Mouse (Mus musculus): ENCODE measurements around the gene Recql5. TPM values are rescaled to one million over a fixed set of nuclear protein-coding genes. Genes with fewer than 3 reads are reported as not detected.

The Recql5 gene
- total RNA-seq, 2 experiments from 2014 or later = 4.9 to 6.8 TPM

DNA sequence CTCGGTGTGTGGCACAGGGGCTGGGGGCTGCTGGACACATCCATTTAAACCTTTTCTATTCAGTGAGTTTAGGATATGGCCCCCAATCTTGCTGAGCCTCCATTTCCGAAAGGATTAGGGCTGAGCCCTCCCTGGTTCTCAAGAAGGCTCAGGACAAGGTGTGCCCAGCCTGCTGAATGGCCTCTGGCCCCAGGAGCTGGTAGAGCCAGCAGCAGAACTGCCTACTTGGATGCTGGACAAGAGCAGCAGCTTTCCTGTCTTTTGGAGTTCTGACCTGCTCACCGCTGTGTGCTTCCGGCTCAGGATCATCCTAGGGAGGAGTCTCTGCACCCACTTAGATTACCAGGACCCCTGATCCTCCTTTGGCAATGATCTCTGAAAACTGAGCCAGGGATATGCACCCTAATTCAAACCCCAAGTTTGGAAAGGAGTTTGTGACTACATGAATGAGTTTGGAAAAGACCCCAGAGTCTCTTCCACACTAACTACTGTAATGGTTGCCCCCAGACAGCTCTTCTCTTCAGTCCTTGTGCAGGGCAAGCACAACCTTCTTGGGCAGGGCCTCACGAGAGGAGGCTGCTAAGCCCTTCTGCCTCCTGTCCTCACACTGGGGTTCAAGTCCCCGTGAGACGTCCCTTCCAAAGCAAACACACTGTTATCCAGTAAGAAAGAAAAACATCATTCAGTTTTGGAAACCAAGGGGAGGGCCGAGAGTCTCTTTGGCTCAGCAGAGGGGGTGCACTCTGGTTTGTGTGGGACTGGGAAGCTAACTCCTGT, 32.5 kb downstream of the Recql5 start:
- DNase-seq = no peak

DNA sequence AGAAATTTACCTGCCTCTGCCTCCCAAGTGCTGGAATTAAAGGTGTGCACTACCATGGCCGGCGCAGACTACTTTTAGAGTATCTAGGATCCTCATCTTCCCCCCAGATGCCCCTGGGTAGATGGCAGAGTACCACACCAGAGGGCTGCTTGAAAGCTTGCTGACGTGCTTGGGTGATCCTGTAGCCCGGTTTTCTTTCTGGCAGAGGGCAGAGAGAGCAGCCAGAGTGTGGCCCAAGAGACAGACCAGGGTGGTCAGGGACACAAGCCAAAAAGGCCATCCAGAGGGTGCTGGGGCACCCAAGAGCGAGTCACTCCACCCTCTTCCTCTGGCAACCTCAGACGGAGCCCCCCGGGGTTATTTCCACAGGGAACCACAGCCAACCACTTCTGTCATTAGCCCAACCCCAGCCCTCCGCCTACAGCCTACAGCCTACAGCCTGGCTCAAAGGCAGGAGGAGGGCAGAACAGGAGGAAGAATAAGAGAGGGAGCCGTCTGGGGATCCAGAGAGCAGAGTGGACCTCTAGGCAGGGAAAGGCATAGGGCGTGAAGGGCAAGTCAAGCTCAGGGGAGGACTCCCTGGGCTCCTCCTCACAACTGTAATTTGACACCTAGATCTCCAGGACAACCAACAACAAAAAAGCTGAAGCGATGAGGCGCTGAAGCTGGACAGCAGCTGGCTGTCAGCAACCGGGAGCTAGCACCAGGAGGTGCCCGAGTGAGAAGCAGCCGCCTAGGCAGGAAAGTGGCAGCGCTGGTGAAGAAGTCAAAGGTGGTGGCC, 33.6 kb downstream of the Recql5 start, which contains the start of gene Smim5:
Gene Smim5, plus strand, starts transcription at position 481 of the 781 bp plus-strand sequence.
- peak; percentile 70 for DNase-seq

DNA sequence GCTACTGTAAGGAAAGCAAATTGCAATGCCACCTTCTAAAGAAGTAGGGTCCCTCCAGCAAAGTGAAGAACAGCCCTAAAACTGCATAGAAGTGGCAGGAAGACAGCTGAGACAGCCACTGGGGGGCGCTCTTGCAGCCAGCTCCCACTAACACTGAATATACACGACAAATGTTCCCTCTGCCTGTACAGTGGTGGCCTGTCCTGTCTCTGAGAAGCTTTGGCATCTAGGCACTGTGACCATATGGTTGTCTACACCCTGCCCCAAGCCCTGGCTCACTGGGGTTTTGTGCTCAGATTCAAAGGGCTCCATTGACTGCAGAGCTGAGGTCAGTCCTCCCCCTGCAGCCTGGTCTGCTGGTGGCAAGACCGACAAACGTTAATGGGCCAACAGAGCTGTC, 34.4 kb downstream of the Recql5 start:
- peak; percentile 22 for DNase-seq

DNA sequence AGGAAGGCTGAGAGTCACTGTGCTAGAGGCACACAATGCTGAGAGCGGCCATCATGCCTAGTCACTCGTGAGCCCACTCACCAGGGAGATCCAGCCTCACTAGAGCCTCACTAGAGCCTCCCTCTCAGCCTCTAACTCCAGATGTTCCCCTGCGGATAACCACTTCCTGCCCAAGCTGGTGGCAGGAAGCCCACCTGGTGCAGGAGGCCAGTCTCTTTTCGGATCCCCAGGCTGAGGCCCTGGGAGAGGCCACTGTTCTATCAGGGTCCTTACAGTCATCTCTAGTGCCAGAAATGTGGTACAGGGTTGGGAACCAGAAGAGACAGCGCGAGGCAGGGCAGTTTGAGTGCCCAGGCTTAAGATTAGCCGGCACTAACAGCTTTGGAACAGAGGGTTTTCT, 34.8 kb downstream of the Recql5 start:
- no peak for DNase-seq

DNA sequence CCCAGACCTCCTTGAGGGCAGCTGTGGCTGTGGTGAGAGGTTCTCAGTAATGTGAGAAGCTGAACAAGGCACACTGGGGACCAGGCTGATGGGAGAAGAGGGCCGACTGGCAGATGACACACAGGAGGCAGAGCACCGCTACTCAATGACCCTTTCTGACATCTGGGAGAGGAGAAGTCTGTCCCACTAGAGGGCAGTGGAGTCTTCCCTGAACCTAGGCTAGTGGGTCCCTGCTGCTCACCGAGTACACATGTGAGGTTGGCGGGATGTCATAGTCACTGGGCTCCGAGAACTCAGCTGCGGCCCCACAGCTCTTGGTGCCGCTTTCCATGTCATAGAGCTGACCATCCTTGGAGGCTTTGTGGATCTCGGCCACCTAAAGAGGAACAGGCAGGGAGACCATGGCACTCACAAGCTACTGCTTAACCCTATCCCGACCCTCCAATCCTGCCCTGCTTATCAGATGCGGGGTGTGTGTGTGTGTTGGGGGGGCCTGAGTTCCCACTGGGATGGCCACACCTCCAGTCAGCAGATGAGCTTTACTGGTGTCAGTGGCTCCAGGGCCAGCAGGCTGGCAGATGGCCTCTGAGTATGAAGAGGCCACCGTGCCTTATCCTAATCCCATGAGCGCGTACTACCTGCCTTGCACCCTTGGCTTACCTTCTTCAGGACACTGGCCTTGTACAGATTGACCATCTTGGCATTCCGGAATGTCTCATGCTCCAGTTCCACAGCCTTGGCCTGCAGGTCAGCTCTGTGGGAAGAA, 38.3 kb downstream of the Recql5 start:
- DNase-seq = no peak

DNA sequence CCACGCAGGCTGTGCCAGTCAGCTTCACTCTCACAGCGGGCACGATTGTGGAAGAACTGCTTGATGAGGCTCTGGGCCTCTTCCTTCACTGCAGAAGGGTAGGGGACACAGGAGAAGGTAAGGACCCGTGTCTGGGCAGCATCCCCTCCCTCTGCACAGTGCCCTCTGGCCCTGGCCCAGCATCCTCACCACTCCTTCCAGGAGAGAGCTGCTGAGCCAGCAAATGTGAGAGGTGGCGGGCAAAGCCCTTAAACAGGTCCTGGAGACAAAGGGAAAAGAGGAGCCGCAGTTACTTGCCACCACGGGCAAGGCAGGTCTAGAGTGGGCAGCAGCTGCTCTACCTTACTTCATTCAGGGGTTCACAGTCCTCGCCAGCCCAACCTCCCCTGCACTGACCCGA, 40.2 kb downstream of the Recql5 start:
- no peak for DNase-seq

DNA sequence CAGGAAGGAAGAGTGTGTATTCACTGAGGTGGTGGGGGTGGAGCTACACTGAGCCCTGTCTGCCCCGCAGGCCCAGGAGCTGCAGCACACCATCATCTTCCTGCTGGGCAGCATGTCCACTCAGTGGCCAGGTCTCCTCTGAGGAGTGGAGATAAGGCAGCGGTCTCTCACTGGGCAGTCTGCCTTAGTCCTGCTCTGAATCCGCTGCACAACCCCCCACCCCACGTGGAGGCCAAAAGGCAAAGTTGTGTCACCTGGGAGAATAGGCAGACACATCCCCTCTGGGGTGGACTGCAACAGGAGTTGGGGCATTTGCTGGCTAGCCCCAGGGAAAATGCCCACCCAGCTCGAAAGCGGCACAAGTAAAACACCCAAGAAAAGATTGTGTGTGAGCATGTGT, 41.1 kb downstream of the Recql5 start:
- no peak for DNase-seq

DNA sequence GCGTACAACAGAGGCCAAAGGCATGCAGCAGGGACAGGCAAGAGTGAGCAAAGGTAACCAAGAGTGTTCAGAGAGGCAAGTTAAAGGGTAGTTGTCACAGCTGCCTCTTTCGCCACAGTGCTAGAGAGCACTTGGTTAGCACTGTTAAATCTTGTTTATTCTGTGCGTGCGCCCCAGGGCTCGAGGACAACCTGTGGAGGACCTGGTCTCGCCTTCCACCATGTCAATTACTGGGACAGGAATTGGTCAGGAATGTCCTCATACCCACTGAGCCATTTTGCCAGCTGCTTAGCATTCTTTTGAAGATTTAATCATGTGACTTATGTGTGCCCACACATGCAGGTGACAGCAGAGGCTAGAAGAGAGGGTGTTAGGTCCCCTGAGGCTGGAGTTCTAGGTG, 44.1 kb downstream of the Recql5 start:
- no peak for DNase-seq

DNA sequence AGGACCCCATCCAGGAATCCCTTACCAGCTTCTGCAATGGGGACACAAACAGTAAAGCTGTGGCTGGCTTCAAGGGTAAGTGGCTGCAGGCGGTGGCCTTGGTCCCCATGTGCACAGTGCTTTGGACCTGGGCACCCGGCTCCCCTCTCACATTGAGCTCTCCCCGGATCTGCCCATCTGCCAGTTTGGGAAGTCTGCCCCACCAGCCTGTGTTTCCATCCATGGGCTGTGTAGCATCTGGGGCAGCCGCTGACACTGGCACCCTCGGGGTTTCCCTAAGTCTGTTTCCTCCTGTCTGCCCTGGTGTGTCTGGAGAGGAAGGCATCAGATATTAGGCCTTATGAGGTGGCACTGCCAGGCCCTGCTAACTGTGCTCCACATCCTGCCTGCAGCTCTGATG, 45.3 kb downstream of the Recql5 start:
- no peak for DNase-seq

DNA sequence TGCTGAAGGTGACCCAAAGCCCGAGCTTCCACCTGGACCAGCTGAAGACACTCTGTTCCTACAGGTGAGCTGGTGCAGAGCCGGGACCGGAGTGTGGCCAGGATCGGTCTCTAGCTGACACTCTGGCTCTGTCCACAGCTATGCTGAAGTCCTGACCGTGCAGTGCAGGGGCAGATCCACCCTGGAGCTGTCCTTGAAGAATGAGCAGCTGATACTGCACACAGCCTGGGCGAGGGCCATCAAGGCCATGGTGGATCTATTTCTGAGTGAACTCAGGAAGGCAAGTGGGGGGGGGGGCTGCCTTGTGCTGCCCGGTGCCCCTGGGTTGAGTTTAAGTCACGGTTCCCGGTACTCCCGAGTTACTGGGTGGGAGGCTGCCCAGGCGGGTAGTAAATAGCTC, 46.8 kb downstream of the Recql5 start:
- no peak for DNase-seq

DNA sequence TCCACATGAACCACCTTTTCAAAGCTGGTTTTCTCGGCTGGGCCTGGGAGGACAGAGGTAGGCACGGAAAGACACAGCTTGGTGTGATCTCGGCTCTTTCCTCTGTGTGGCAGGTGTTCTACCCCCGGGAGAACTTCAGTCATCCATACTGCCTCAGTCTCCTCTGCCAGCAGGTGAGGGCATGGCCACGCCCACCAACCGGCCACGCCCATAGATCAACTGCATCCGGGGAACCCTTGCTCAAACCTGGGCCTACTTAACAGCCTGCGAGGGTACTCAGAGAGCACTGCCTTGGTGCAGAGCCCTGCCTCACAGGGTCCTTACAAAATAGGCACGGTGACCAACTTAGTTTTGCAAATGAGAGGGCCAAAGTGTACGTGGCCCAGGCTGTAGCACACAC, 48.0 kb downstream of the Recql5 start:
- DNase-seq = no peak

DNA sequence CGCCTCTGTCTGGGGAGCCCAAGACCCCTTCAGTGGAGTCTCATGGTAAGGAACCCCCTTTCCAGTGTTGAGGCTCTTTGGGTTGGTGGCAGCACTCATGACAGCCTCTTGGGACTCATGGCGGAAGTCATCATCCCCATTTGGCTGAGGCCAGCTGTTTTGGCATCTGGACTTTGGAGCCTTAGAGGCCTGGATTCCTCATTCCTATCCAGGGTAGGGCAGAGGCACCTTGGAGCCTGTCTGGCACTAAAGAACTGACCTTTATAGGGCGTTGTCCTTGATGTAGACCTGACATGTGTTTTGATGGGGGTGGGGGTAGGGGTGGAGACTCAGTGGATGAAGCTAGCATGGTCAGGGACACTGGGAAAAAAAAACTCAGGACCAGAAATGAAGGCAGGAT, 48.9 kb downstream of the Recql5 start:
- DNase-seq = no peak

DNA sequence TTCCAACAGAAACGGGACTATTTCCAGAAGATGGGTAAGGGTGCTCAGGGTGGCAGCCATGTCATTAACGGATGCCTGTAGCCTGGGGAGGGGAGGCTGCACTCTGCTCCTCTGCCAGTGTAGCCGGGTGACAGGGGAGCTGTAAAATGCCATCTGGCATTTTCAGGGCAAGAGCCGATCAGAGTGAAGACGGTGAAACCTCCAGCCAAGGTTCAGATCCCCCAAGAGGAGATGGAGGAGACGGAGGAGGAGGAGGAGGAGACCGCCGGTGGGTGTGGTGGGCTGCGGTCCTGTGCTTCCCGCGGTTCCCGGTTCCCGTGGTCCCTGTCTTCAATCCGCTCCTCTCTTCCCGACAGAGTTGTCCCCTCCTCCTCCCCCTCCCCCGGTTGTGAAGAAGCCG, 50.0 kb downstream of the Recql5 start:
- no peak for DNase-seq

DNA sequence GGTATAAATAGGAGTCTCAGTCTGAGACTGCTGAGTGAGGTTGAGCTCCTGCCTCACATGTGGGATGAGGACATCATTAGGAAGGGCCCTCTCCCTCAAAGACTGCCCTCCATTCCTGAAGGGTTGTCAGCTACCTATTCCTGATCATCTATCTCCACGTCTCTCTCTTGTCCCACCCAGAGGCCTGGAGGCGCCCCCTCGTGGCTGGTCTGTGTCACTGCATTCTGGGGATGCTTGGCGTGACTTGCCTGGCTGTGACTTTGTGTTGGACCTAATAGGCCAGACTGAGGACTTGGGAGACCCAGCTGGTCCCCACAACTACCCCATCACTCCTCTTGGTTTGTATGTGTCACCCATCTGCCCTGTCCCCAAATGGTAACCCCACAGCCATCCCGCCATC, 52.3 kb downstream of the Recql5 start:
- DNase-seq = no peak

DNA sequence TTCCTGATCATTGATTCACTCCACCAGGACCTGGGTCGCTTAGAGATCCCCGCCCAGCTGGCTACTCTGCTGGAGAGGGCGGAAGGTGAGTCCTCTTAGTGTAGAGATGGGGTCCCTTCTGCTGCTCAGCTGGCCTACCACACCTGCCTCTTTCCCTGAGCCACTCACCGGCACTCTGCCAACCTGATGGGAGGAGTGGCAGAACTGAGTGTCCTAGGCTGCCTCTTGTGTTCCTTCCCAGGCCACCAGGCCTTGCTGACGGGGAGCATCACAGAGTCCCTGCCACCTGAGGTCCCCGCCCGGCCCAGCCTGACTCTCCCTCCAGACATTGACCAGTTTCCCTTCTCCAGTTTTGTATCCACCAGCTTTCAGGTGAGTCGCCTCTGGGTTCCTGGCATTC, 55.2 kb downstream of the Recql5 start:
- DNase-seq = no peak

DNA sequence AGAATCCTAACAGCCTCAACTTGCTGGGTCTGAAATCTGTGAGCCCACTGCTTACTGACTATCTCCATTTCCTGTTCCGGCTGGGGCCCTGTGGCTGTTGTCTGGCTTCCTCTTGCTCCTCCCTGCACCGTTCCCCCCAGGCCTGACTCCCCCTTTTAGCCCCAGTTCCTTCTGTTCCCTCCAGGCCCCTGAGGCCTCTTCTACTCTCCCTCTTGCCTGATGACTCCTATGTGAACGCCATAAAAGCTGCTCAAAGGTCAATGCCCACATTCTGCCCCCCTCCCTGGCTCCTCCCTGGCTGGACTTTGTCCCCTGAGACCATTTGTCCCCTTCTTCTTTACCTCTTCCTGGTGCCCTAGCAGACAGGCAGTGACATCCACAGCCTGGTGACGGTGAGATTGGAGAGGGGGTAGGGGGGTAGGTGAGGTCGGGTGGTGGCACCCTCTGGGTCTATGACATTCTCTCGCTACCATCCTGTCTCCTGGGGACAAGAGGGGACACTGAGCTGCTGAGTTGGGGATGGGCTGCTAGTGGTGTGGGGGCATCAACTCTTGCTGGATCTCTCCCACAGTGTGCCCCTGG, 56.0 kb downstream of the Recql5 start:
- DNase-seq = no peak

DNA sequence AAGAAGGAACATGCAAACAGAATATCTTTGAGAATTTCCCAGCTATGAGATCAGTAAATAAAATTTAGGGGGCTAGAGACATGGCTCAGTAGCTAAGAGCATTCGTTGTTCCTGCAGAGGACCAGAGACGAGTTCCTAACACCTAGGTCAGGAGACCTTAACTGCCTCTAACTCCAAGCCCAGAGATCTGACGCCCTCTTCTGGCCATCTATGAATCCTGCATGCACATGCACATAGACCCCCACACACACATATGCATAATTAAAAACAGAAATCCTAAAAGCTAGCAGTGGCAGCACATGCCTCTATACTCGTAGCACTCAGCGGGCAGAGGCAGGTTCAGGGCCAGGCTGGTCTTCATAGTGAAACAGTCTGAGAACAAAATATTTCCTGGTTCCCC, 56.8 kb downstream of the Recql5 start:
- DNase-seq = no peak

DNA sequence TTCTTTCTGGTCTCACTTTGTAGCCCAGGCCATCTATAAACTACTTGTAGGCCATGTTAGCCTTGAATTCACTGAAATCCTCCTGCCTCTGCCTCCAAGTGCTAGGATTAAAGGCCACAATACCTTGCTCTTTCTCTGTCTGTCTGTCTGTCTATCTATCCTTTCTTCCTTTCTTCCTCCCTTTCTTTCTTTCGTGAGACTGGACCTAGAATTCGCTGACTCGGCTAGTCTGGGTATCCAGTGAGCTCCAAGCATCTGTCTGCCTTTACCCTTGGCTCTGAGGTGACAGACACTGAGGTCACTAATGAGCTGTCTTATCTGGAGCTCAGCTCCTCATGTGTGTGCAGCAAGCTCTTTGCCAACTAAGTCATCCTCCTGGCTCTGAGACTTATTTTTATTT, 57.3 kb downstream of the Recql5 start:
- DNase-seq = no peak

DNA sequence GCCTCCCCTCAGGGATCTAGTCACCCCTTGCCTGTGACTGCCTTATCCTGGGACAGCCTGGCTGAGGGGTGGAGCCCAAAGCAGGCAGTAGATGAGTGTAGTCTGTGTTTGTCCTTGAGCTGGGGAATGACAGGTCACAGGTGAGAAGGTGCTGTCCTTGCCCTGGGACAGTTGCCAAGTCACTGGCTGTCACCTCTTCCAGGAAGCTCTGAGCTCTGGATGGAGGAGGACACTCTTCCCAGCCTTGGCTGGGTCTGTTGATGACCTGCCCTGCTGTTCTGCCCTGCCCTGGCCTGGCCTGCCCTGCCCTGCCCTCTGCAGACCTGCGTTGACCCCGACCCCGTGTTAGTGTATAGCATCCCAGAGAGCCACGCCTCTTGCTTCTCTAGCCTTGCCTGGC, 60.8 kb downstream of the Recql5 start:
- no peak for DNase-seq

DNA sequence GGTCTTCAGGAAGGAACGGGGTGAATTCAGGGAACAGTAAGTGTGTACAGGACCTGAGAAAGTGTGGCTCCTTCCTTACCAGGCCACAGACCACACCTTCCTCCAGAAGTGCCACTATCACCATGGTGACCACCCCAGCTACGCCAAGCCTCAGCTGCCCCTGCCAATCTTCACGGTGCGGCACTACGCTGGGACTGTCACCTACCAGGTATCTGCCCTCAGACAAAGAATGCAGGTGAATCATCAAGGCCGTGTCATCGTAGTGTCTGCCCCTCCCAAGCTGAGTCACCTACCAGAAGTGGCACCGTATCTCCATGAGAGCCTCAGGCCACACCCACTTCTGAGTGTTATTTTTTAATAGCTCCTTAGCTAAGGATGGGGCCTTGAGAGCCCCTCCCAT, 63.9 kb downstream of the Recql5 start:
- DNase-seq = no peak

DNA sequence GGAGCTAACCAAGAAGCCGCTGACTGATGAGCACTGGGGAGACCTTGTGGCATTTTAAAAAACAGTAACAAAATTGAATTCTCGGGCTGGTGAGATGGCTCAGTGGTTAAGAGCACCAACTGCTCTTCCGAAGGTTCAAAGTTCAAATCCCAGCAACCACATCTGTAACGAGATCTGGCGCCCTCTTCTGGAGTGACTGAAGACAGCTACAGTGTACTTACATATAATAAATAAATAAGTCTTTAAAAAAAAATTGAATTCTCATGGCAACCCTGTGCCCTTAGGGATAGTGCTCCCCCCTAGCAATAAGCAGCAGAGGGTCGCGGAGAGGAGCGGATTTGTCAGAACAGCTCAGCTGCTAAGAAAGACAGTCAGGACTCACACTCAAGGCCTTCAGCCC, 69.4 kb downstream of the Recql5 start:
- DNase-seq = no peak

DNA sequence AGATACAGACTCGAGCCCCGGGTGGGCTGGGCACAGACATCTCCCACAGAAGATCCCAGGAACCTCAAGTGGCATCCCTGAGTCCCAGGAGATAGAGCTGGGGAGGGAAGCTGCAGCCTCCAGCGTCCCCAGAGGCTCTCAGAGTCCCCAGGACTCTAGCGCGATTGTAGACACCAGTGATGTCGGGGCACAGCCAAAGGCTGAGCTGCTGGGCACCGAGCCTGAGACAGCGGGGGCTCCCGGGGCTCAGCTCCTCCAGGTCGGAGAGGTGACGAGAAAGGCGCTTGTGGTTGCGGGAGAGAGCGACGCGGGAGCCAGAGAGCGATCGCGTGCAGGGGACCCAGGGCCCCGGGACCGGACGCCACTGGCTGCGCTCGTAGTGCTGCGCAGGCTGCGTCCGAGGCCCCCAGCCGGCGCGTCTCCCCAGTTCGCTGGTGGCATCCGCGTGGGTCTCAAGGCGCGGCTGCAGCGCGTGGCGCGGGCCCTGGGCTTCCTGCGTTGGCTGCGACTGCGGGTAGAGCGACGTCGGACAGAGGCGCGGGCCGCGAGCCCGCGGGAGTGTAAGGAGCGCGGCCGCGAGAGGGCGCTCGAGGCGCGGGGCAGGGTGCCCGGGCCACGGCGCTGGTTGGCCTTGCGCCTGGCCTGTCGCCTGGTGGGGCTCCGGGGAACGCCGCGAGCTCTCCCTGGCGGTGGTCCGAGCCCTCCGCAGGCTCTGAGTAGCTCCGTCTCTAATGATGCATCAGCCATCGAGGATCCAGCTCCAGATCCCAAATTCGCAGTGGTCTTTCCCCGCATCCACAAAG, 73.9 kb downstream of the Recql5 start:
- peak; percentile 84 for DNase-seq
